ENCODE assay signal across 8 mouse cellular contexts in genomic region chr11:80154501-80154900, GRCm38 (mm10). TPM values are rescaled to one million over a fixed set of nuclear protein-coding genes. Genes with fewer than 3 reads are reported as not detected.
DNase-seq lines count a peak whose midpoint lies in the region; ATAC-seq lines count a peak whose summit lies in the region.

No protein-coding gene starts in this region.

- peaks cover 25% of the 10 kb centered on the region for H3K27me3 ChIP-seq in kidney, embryonic 16.5 days (ENCODE audit: insufficient read depth, low read length)
- H3K27me3 ChIP-seq in embryonic facial prominence, embryonic 11.5 days (ENCODE audit: control insufficient read depth, insufficient read depth, low read length): peaks cover 22% of the 10 kb centered on the region
- peaks cover 31% of the 10 kb centered on the region for H3K27me3 ChIP-seq in hindbrain, embryonic 14.5 days (ENCODE audit: control insufficient read depth, insufficient read depth, low read length)
- peaks cover 47% of the 10 kb centered on the region for H3K27me3 ChIP-seq in midbrain, embryonic 13.5 days

- peak overlapping the region; percentile 80 for H3K4me2 ChIP-seq in kidney, embryonic 16.5 days (replicated peaks; ENCODE audit: low read depth, low read length)
- peak overlapping the region; percentile 65 for H3K4me2 ChIP-seq in embryonic facial prominence, embryonic 11.5 days (ENCODE audit: low read depth, low read length)
- peak overlapping the region; percentile 56 for H3K4me2 ChIP-seq in hindbrain, embryonic 14.5 days (replicated peaks)
- H3K4me2 ChIP-seq in midbrain, embryonic 13.5 days (replicated peaks): peak overlapping the region; percentile 73

- H3K9ac ChIP-seq in kidney, embryonic 16.5 days (replicated peaks; ENCODE audit: low read length): peak overlapping the region; percentile 70
- H3K9ac ChIP-seq in embryonic facial prominence, embryonic 11.5 days (replicated peaks; ENCODE audit: low read length): no peak overlapping the region
- peak overlapping the region; percentile 50 for H3K9ac ChIP-seq in hindbrain, embryonic 14.5 days
- peak overlapping the region; percentile 66; the same call in 1 of the 2 replicates for H3K9ac ChIP-seq in midbrain, embryonic 13.5 days (replicated peaks)

- DNase-seq in kidney, postnatal 4 days: no peak
- no peak for DNase-seq in embryonic facial prominence, embryonic 11.5 days (ENCODE audit: low spot score)
- no peak for DNase-seq in hindbrain, embryonic 14.5 days (ENCODE audit: low spot score)
- no peak for DNase-seq in frontal cortex, adult 2 months (ENCODE audit: extremely low spot score in 1 of 2, low spot score in 1 of 2)
- DNase-seq in cerebellum, postnatal 4 days (ENCODE audit: low spot score in 2 of 2): no peak
- no peak for DNase-seq in adrenal gland, adult 2 months

- 27% methylated on average over 25 of the region's 25 CpGs for WGBS in kidney, embryonic 16.5 days
- WGBS in embryonic facial prominence, embryonic 11.5 days: 23% methylated on average over 25 of the region's 25 CpGs
- 24% methylated on average over 25 of the region's 25 CpGs for WGBS in hindbrain, embryonic 14.5 days
- WGBS in midbrain, embryonic 13.5 days: 23% methylated on average over 25 of the region's 25 CpGs

- ATAC-seq in kidney, embryonic 16.5 days (ENCODE audit: low FRiP score, low TSS enrichment): peak; percentile 57
- no peak; the same call in 1 of the 2 replicates for ATAC-seq in embryonic facial prominence, embryonic 11.5 days (replicated peaks; ENCODE audit: insufficient number of reproducible peaks, low FRiP score, low TSS enrichment, low read depth)
- ATAC-seq in hindbrain, embryonic 14.5 days (ENCODE audit: low FRiP score): no peak
- ATAC-seq in midbrain, embryonic 13.5 days: no peak

- no peak overlapping the region for H3K27ac ChIP-seq in kidney, embryonic 16.5 days (ENCODE audit: low read length)
- no peak overlapping the region for H3K27ac ChIP-seq in embryonic facial prominence, embryonic 11.5 days (replicated peaks; ENCODE audit: low read depth, low read length)
- H3K27ac ChIP-seq in hindbrain, embryonic 14.5 days: no peak overlapping the region
- no peak overlapping the region for H3K27ac ChIP-seq in midbrain, embryonic 13.5 days

- H3K36me3 ChIP-seq in kidney, embryonic 16.5 days (ENCODE audit: insufficient read depth, low read length): no peaks in the 10 kb centered on the region
- no peaks in the 10 kb centered on the region for H3K36me3 ChIP-seq in embryonic facial prominence, embryonic 11.5 days (replicated peaks; ENCODE audit: control insufficient read depth, insufficient read depth, low read depth, low read length)
- H3K36me3 ChIP-seq in hindbrain, embryonic 14.5 days (replicated peaks; ENCODE audit: control insufficient read depth, insufficient read depth): no peaks in the 10 kb centered on the region
- H3K36me3 ChIP-seq in midbrain, embryonic 13.5 days: no peaks in the 10 kb centered on the region

- H3K4me1 ChIP-seq in kidney, embryonic 16.5 days (ENCODE audit: insufficient read depth, low read length): 0 out of 2 replicates have a peak, but pooled peaks cover 6% of the 10 kb centered on the region
- H3K4me1 ChIP-seq in embryonic facial prominence, embryonic 11.5 days (ENCODE audit: control insufficient read depth, insufficient read depth, low read length): no peaks in the 10 kb centered on the region
- no peaks in the 10 kb centered on the region for H3K4me1 ChIP-seq in hindbrain, embryonic 14.5 days (replicated peaks; ENCODE audit: control insufficient read depth, insufficient read depth, low read length)
- H3K4me1 ChIP-seq in midbrain, embryonic 13.5 days (replicated peaks): peaks cover 7% of the 10 kb centered on the region

- no peaks in the 10 kb centered on the region for H3K9me3 ChIP-seq in kidney, embryonic 16.5 days (ENCODE audit: low read length)
- H3K9me3 ChIP-seq in embryonic facial prominence, embryonic 11.5 days (replicated peaks; ENCODE audit: control insufficient read depth, low read length): no peaks in the 10 kb centered on the region
- no peaks in the 10 kb centered on the region for H3K9me3 ChIP-seq in hindbrain, embryonic 14.5 days (ENCODE audit: control insufficient read depth, low read length)
- H3K9me3 ChIP-seq in midbrain, embryonic 13.5 days: no peaks in the 10 kb centered on the region

- peak overlapping the region; percentile 55 for H3K4me3 ChIP-seq in kidney, embryonic 16.5 days (ENCODE audit: low read length)
- peak overlapping the region; percentile 47 for H3K4me3 ChIP-seq in embryonic facial prominence, embryonic 11.5 days (ENCODE audit: low read depth, low read length)
- peak overlapping the region; percentile 38 for H3K4me3 ChIP-seq in hindbrain, embryonic 14.5 days (replicated peaks; ENCODE audit: low read length)
- peak overlapping the region; percentile 49 for H3K4me3 ChIP-seq in midbrain, embryonic 13.5 days (replicated peaks)

RNA-seq across cellular contexts. Expression of gene Adap2, which starts 0.6 kb away (rescaled TPM):
- polyA plus RNA-seq in kidney, embryonic 16.5 days (2015; fragmentation: Nextera tagmentation; extraction: Ambion mirVana): 3.1 and 3.6 TPM in 2 replicates
- polyA plus RNA-seq in embryonic facial prominence, embryonic 11.5 days (2014; fragmentation: Nextera tagmentation; extraction: Ambion mirVana): 0.60 and 0.88 TPM in 2 replicates
- polyA plus RNA-seq in hindbrain, embryonic 14.5 days (2014; fragmentation: Nextera tagmentation; extraction: Ambion mirVana): 3.4 and 3.6 TPM in 2 replicates
- 2.5 and 2.7 TPM in 2 replicates for polyA plus RNA-seq in midbrain, embryonic 13.5 days (2015; fragmentation: Nextera tagmentation; extraction: Ambion mirVana)
- polyA plus RNA-seq in frontal cortex, adult 2 months (2012; rRNA removed): 5.7 and 7.8 TPM in 2 replicates
- 10 to 100 TPM; 10.9 to 12.7 TPM for total RNA-seq in adrenal gland, adult 2 months (2021)
- 16.7 and 19.2 TPM in 2 replicates for polyA plus RNA-seq in adrenal gland, adult 2 months (2012; rRNA removed)

RNA-seq across cellular contexts. Expression of gene Tefm, which starts 12.5 kb away (rescaled TPM):
- 35.0 and 39.0 TPM in 2 replicates for polyA plus RNA-seq in kidney, embryonic 16.5 days (2015; fragmentation: Nextera tagmentation; extraction: Ambion mirVana)
- polyA plus RNA-seq in embryonic facial prominence, embryonic 11.5 days (2014; fragmentation: Nextera tagmentation; extraction: Ambion mirVana): 28.4 and 29.6 TPM in 2 replicates
- polyA plus RNA-seq in hindbrain, embryonic 14.5 days (2014; fragmentation: Nextera tagmentation; extraction: Ambion mirVana): 19.9 and 24.3 TPM in 2 replicates
- polyA plus RNA-seq in midbrain, embryonic 13.5 days (2015; fragmentation: Nextera tagmentation; extraction: Ambion mirVana): 28.3 and 31.2 TPM in 2 replicates
- 8.7 and 9.5 TPM in 2 replicates for polyA plus RNA-seq in frontal cortex, adult 2 months (2012; rRNA removed)
- total RNA-seq in adrenal gland, adult 2 months (2021): 10 to 100 TPM; 13.2 to 23.7 TPM
- 1.0 and 1.8 TPM in 2 replicates for polyA plus RNA-seq in adrenal gland, adult 2 months (2012; rRNA removed)

RNA-seq across cellular contexts. Expression of gene Rnf135, which starts 29.1 kb away (rescaled TPM):
- 12.9 and 14.0 TPM in 2 replicates for polyA plus RNA-seq in kidney, embryonic 16.5 days (2015; fragmentation: Nextera tagmentation; extraction: Ambion mirVana)
- 4.5 and 6.0 TPM in 2 replicates for polyA plus RNA-seq in embryonic facial prominence, embryonic 11.5 days (2014; fragmentation: Nextera tagmentation; extraction: Ambion mirVana)
- polyA plus RNA-seq in hindbrain, embryonic 14.5 days (2014; fragmentation: Nextera tagmentation; extraction: Ambion mirVana): 3.4 and 3.7 TPM in 2 replicates
- polyA plus RNA-seq in midbrain, embryonic 13.5 days (2015; fragmentation: Nextera tagmentation; extraction: Ambion mirVana): 2.6 and 3.1 TPM in 2 replicates
- 4.3 and 4.6 TPM in 2 replicates for polyA plus RNA-seq in frontal cortex, adult 2 months (2012; rRNA removed)
- 1 to 10 TPM; 7.1 to 9.8 TPM for total RNA-seq in adrenal gland, adult 2 months (2021)
- 8.4 and 12.2 TPM in 2 replicates for polyA plus RNA-seq in adrenal gland, adult 2 months (2012; rRNA removed)

RNA-seq across cellular contexts. Expression of gene Rhot1, which starts 54.3 kb away (rescaled TPM):
- 57.6 and 60.4 TPM in 2 replicates for polyA plus RNA-seq in kidney, embryonic 16.5 days (2015; fragmentation: Nextera tagmentation; extraction: Ambion mirVana)
- 70.2 and 73.1 TPM in 2 replicates for polyA plus RNA-seq in embryonic facial prominence, embryonic 11.5 days (2014; fragmentation: Nextera tagmentation; extraction: Ambion mirVana)
- polyA plus RNA-seq in hindbrain, embryonic 14.5 days (2014; fragmentation: Nextera tagmentation; extraction: Ambion mirVana): 79.0 and 90.3 TPM in 2 replicates
- polyA plus RNA-seq in midbrain, embryonic 13.5 days (2015; fragmentation: Nextera tagmentation; extraction: Ambion mirVana): 69.7 and 70.5 TPM in 2 replicates
- polyA plus RNA-seq in frontal cortex, adult 2 months (2012; rRNA removed): 56.5 and 58.5 TPM in 2 replicates
- 10 to 100 TPM; 69.6 to 80.7 TPM for total RNA-seq in adrenal gland, adult 2 months (2021)
- polyA plus RNA-seq in adrenal gland, adult 2 months (2012; rRNA removed): 4.4 and 5.4 TPM in 2 replicates
